Mouse (Mus musculus) colon, adult 2 months (tissue): ENCODE data around the gene Olfr555. TPM values are rescaled to one million over a fixed set of nuclear protein-coding genes. Genes with fewer than 3 reads are reported as not detected.

ENCODE experiments used
- polyA plus RNA-seq: library from polyadenylated mRNA; depleted of rRNA; stranded (reverse); fragments of >200 nt; gene quantifications from 2 replicates; pipeline ENCODE4 v1.2.3, GENCODE M21; 2012; rRNA removed

Gene Olfr555
- not detected in 2 replicates for polyA plus RNA-seq

DNA sequence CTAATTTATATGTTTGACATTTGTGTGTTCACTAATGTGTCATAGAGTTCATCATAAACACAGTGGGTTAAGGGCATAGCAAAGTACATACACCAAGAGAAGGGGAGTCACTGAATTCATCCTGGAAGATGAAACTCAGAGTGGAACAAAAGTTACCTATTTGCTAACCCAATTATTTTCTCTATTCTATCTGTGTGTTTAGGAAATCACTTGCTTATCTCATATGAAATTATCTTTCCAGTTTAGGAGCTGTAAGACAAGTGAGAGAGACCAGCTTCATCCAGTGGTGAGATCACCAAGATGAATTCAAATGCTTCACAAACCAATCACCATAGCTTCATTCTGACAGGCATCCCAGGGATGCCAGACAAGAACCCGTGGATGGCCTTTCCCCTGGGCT lies at the start of gene Olfr555:
Gene Olfr555 (plus strand): TSS at position 301 of the 400 bp plus-strand sequence.

DNA sequence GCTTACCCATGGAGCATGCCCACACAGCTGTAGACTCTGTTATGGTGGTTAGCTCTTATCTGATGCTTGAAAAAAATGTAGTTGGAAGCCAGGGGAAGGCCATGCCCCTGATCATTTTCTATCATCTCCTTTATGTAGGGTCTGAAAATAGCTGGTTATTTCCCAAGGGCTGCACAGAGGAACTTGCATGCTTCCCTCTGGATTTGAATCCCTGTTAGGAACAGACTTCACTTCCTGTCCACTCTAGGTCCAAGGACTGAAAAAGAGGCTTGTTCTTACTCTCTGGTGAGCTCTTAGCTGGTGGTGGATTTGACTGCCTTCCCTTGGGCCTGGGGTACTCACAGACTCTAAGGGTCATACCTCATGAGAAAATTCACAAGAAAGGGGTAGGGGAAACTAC lies 40.5 kb upstream of the Olfr555 start, which contains the start of gene Olfr553:
Gene Olfr553 (minus strand): TSS at position 101 of the 400 bp plus-strand sequence.

DNA sequence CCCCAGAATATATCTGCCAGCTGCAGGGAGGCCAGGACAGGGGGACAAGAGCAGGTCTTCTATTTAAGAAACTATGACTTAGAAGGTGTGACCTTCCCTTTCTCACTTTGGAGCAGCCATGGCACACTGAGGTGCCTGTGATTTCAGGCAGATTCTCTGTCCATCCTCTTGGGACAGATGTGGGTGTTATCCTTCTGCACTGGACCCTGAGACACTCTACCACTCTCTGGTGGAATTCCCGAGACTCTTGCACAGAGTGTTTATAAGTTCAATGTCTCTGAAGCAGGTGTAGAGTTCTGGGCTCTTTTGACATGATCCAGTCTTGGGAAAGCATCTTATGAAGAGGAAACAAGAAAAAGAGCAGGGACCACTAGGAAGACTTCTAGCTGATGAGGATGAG lies 20.5 kb upstream of the Olfr555 start, which contains the start of gene Olfr554:
Gene Olfr554 (plus strand): TSS at position 301 of the 400 bp plus-strand sequence.

DNA sequence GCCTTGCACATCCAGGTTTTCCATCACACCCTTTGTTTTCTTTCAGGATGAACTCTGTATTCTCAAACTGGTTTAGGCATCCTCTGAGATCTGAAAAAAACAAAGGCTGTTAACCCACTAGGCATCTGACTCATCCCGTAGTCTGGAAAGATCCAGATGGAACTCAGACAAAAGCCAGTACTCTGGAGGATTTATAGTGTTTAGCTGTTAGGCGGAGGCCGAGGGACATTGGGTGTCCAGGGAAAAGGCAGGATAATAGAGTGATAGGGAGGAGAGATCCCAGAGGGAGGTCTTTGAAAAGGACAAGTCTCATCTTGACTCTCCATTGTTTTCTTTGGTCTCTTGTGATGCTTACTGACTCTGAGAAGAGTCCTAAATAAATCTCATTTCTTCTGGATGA lies 6.0 kb downstream of the Olfr555 start, which contains the start of gene Olfr556:
Gene Olfr556 (plus strand): TSS at position 301 of the 400 bp plus-strand sequence.

DNA sequence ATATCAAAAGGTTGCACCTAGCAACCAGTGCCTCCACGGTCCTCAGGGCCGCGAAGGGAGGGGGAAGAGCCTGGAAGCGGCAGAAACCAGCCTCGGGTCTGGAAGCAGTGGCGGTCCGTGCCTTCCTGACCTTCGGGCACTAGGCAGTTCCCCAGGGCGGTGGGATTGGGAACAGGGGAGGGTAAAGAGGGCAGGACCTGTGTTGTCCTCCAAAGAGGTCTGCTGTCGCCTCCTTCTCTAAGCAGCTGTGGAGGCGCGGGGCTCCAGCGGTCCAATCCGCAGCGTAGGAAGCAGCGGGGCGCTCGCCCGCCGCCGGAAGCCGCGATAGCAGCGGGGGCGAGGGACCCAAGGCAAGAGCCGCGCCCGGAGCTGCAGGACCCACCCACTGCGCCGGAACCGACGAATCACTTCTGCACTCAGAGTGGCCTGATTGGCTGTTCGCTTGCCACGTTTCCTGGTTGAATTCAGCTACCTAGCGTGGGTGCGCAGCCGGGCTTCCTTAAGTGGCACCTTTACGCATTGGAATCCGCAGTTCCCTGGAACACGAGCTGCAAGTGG lies 28.4 kb downstream of the Olfr555 start, which contains the start of gene Trim68:
Gene Trim68 (minus strand): TSS at position 384 of the 558 bp plus-strand sequence.

DNA sequence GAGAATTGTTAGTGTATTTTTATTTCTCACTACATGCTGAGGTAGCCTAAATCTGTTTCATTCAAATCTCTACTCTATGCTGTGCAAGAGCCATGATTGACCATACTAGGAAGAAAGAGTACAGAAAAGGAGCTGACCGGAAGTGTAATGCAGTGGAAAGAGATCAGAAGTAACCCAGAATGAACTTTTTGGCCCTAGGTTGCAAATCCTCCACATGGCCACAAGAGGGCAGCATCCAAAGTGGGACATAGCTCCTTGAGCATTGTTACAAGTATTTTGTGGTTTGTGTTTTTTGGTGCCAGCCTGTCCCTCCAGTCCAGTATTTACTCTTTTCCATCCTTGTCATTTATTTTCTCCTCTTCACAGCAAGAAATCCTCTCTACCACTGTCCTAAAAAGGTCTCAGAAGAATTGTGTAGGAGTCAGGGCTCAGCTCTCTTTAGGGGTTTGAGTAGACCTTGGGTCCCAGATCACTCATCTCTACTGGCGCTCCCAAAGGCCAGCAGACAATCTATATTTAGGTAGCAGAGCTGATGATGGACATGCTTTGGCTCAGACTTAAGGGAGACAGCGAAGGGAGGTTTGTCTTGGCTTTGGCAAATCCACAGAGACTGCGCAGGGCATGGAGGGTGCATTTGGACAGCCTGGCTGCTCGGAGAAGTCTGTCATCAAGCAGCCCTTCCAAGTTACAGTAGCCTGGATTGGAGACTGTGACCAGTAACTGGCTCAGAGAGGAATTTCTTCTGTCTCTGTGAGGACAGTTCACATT lies 36.9 kb downstream of the Olfr555 start, which contains the start of gene Olfr557:
Gene Olfr557 (plus strand): TSS at position 553 of the 768 bp plus-strand sequence.

DNA sequence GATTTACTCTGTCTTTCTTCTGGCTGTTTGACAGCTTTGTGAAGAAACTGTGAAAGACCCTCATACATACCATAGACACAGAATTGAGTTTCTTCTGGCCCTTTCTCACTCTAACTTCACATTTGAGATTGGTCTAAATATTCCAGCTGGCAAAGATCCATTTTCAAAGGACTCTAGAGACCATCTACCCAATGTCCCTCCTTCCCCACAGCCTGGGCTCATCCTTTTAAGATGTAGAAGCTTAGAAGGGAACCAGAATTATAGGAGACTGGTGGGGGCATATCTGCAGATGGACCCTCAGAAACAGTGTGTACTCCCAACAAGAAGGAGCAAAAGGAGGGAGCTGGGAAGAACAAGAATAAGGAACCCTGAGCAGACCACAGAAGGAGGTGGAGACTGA lies 43.3 kb downstream of the Olfr555 start, which contains the start of gene Olfr558:
Gene Olfr558 (plus strand): TSS at position 301 of the 400 bp plus-strand sequence.

Other genes starting within 250 kb of the Olfr555 start
- 6.2 and 7.1 TPM in 2 replicates for gene Rrm1, start 217.1 kb upstream of the Olfr555 start, polyA plus RNA-seq
- gene Olfr543, start 177.1 kb upstream of the Olfr555 start, polyA plus RNA-seq: not detected in 2 replicates
- gene Olfr544, start 170.5 kb upstream of the Olfr555 start, polyA plus RNA-seq: not detected in 2 replicates
- not detected in 2 replicates for gene Olfr545, start 159.2 kb upstream of the Olfr555 start, polyA plus RNA-seq
- gene Olfr547, start 124.1 kb upstream of the Olfr555 start, polyA plus RNA-seq: not detected in 2 replicates
- gene Olfr548-ps1, start 117.9 kb upstream of the Olfr555 start, polyA plus RNA-seq: not detected in 2 replicates
- gene Olfr549, start 109.0 kb upstream of the Olfr555 start, polyA plus RNA-seq: not detected in 2 replicates
- 3.3 and 3.5 TPM in 2 replicates for gene Trim21, start 93.3 kb upstream of the Olfr555 start, polyA plus RNA-seq
- 0.32 TPM in 1 of 2 replicates, not detected in the other for gene Olfr550, start 87.4 kb upstream of the Olfr555 start, polyA plus RNA-seq
- gene Olfr551, start 66.9 kb upstream of the Olfr555 start, polyA plus RNA-seq: not detected in 2 replicates
- gene Olfr552, start 61.1 kb upstream of the Olfr555 start, polyA plus RNA-seq: not detected in 2 replicates
- gene Olfr553, start 40.6 kb upstream of the Olfr555 start, polyA plus RNA-seq: not detected in 2 replicates
- not detected in 2 replicates for gene Olfr554, start 20.4 kb upstream of the Olfr555 start, polyA plus RNA-seq
- gene Olfr556, start 6.1 kb downstream of the Olfr555 start, polyA plus RNA-seq: not detected in 2 replicates
- gene Trim68, start 28.5 kb downstream of the Olfr555 start, polyA plus RNA-seq: 10.8 and 13.9 TPM in 2 replicates
- gene Olfr557, start 37.1 kb downstream of the Olfr555 start, polyA plus RNA-seq: not detected in 2 replicates
- 0.90 and 1.6 TPM in 2 replicates for gene Olfr558, start 43.4 kb downstream of the Olfr555 start, polyA plus RNA-seq
- gene Olfr33, start 60.2 kb downstream of the Olfr555 start, polyA plus RNA-seq: 0.12 and 0.20 TPM in 2 replicates
- gene Olfr559, start 68.7 kb downstream of the Olfr555 start, polyA plus RNA-seq: not detected in 2 replicates
- gene Olfr560, start 100.5 kb downstream of the Olfr555 start, polyA plus RNA-seq: 0.14 and 0.16 TPM in 2 replicates
- 7.7 and 9.7 TPM in 2 replicates for gene Olfr78, start 100.6 kb downstream of the Olfr555 start, polyA plus RNA-seq
- not detected in 2 replicates for gene Olfr561, start 112.4 kb downstream of the Olfr555 start, polyA plus RNA-seq
- gene Olfr564, start 144.7 kb downstream of the Olfr555 start, polyA plus RNA-seq: not detected in 2 replicates
- not detected in 2 replicates for gene Olfr566, start 199.9 kb downstream of the Olfr555 start, polyA plus RNA-seq
- not detected in 2 replicates for gene Olfr568, start 218.3 kb downstream of the Olfr555 start, polyA plus RNA-seq
- gene Olfr569, start 232.1 kb downstream of the Olfr555 start, polyA plus RNA-seq: not detected in 2 replicates
- gene Olfr570, start 235.8 kb downstream of the Olfr555 start, polyA plus RNA-seq: not detected in 2 replicates